Mouse (Mus musculus): Measurements from ENCODE around the gene Lmf2.

- TF ChIP-seq CTCF (IDR thresholded peaks at IDR 0.05; ENCODE audit: borderline replicate concordance, extremely low read depth, insufficient read depth, insufficient read length) (no peak), POLR2A (IDR thresholded peaks at IDR 0.05; ENCODE audit: borderline replicate concordance, extremely low read depth, insufficient read depth, insufficient read length, poor library complexity, severe bottlenecking) (no peak)
Measured at GRCm38 (mm10) chr15:89365141-89365551, 9.7 kb upstream of the Lmf2 start.

Measured in brain, embryonic 14.5 days (tissue).